Mouse (Mus musculus) liver, postnatal 0 days (tissue): Measurements from ENCODE around the gene Six3.

ENCODE experiments used
- CTCF ChIP-seq: sonication (generic); IDR thresholded peaks from 2 replicates; pipeline ENCODE4 v1.5.1; 2016; ENCODE audit warnings: antibody characterized with exemption, low read depth
- EP300 ChIP-seq: IDR thresholded peaks from 2 replicates; pipeline ENCODE4 v1.6.1; 2016; ENCODE audit warnings: antibody characterized with exemption, low read depth, mild to moderate bottlenecking

GRCm38 (mm10) chr17:85613266-85613860 is at the start of gene Six3:
- no peak for TF ChIP-seq CTCF
- TF ChIP-seq EP300 = no peak
